Mouse (Mus musculus) liver, postnatal 0 days (tissue): ENCODE data around the gene Hgf.

Experiments
- CTCF ChIP-seq: sonication (generic); IDR thresholded peaks from 2 replicates; pipeline ENCODE4 v1.5.1; 2016; ENCODE audit warnings: antibody characterized with exemption, low read depth
- EP300 ChIP-seq: IDR thresholded peaks from 2 replicates; pipeline ENCODE4 v1.6.1; 2016; ENCODE audit warnings: antibody characterized with exemption, low read depth, mild to moderate bottlenecking

GRCm38 (mm10) chr5:16553304-16554047 is at the start of gene Hgf:
- 0 out of 2 replicates have a peak, but pooled peaks have one; percentile 7 for TF ChIP-seq CTCF
- TF ChIP-seq EP300, result 0 out of 2 replicates have a peak, but pooled peaks have one; percentile 7
